In the genomic region with DNA sequence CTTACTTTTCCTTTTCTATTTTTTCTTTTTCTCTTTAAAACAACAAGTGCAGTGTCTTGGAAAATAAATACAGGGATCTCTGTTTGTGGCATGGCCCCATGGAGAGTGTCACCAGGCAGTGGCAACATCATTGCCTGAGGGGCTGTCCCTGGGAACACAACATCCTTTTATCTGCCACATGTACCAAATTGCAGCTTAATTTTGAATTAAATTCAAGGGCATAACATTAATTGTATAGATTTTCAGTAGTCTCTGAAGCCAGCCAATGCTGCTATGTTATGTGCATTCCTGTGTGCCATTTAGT, we compare ENCODE assay signal across 13 mouse cellular contexts.
DNase-seq lines count a peak whose midpoint lies in the region; ATAC-seq lines count a peak whose summit lies in the region.
"Had no signal": no experiment of that assay in that cellular context is flagged by ENCODE, and none has a peak within 500 bp of the region (broad histone marks: within the 10 kb centered on the region; RNA-seq: fewer than 3 reads in every experiment).

No protein-coding gene starts in this region.

- H3K27me3 ChIP-seq in hindbrain, embryonic 13.5 days = no peaks in the 10 kb centered on the region
- H3K27me3 ChIP-seq in hindbrain, embryonic 10.5 days (ENCODE audit: insufficient read depth, poor library complexity, severe bottlenecking) = no peaks in the 10 kb centered on the region
- H3K27me3 ChIP-seq in embryonic facial prominence, embryonic 15.5 days = no peaks in the 10 kb centered on the region
- H3K27me3 ChIP-seq in limb, embryonic 11.5 days (ENCODE audit: control insufficient read depth, insufficient read depth, low read length) = no peaks in the 10 kb centered on the region

- H3K27ac ChIP-seq in hindbrain, embryonic 13.5 days = 0 out of 2 replicates have a peak overlapping the region, but pooled peaks have one; percentile 23
- H3K27ac ChIP-seq in hindbrain, embryonic 10.5 days = no peak overlapping the region
- H3K27ac ChIP-seq in embryonic facial prominence, embryonic 15.5 days (replicated peaks) = no peak overlapping the region
- H3K27ac ChIP-seq in limb, embryonic 11.5 days (replicated peaks; ENCODE audit: low read depth, low read length) = no peak overlapping the region

- peaks cover 20% of the 10 kb centered on the region for H3K4me1 ChIP-seq in hindbrain, embryonic 13.5 days (replicated peaks)
- H3K4me1 ChIP-seq in hindbrain, embryonic 10.5 days (replicated peaks) = 0 out of 2 replicates have a peak, but pooled peaks cover 3% of the 10 kb centered on the region
- H3K4me1 ChIP-seq in embryonic facial prominence, embryonic 15.5 days = no peaks in the 10 kb centered on the region
- H3K4me1 ChIP-seq in limb, embryonic 11.5 days (ENCODE audit: control insufficient read depth, insufficient read depth, low read length) = peaks cover 5% of the 10 kb centered on the region; the same call in 1 of the 2 replicates

- no peaks in the 10 kb centered on the region for H3K36me3 ChIP-seq in hindbrain, embryonic 13.5 days
- H3K36me3 ChIP-seq in hindbrain, embryonic 10.5 days = peaks cover 5% of the 10 kb centered on the region; the same call in 1 of the 2 replicates
- H3K36me3 ChIP-seq in embryonic facial prominence, embryonic 15.5 days = no peaks in the 10 kb centered on the region
- no peaks in the 10 kb centered on the region for H3K36me3 ChIP-seq in limb, embryonic 11.5 days (ENCODE audit: control insufficient read depth, insufficient read depth, low read length)

- peak overlapping the region; percentile 44; the same call in 1 of the 2 replicates for H3K4me2 ChIP-seq in hindbrain, embryonic 13.5 days
- H3K4me2 ChIP-seq in embryonic facial prominence, embryonic 15.5 days (replicated peaks) = peak overlapping the region; percentile 44
- peak overlapping the region; percentile 46; the same call in 1 of the 2 replicates for H3K4me2 ChIP-seq in limb, embryonic 11.5 days (ENCODE audit: low read depth, severe bottlenecking)

- peak; percentile 29; the same call in 1 of the 2 replicates for ATAC-seq in hindbrain, embryonic 13.5 days (ENCODE audit: low FRiP score)
- ATAC-seq in embryonic facial prominence, embryonic 15.5 days (ENCODE audit: insufficient number of reproducible peaks, low FRiP score, low TSS enrichment, low read depth) = no peak
- ATAC-seq in limb, embryonic 11.5 days (ENCODE audit: insufficient number of reproducible peaks, low FRiP score, low TSS enrichment, low read depth) = no peak; the same call in 1 of the 2 replicates

- H3K4me3 ChIP-seq in hindbrain, embryonic 13.5 days = no peak overlapping the region
- H3K4me3 ChIP-seq in hindbrain, embryonic 10.5 days = no peak overlapping the region
- no peak overlapping the region for H3K4me3 ChIP-seq in embryonic facial prominence, embryonic 15.5 days (replicated peaks)
- H3K4me3 ChIP-seq in limb, embryonic 11.5 days (ENCODE audit: low read depth, low read length) = no peak overlapping the region

- intact Hi-C loops in left cerebral cortex, postnatal 25 days (cut with DNase I) = no loop called here

- DNase-seq in hindbrain, embryonic 10.5 days (ENCODE audit: low spot score) = no peak
- peak; percentile 7 for DNase-seq in brain, adult 2 months (ENCODE audit: low read depth, low spot score)
- DNase-seq in limb, embryonic 11.5 days (ENCODE audit: low spot score) = peak; percentile 36
- no peak for DNase-seq in thymus, postnatal 0 days (ENCODE audit: low spot score)
- DNase-seq in T-cell, adult 2 months (ENCODE audit: low spot score) = no peak
- DNase-seq in left cerebral cortex, postnatal 25 days (ENCODE audit: low spot score in 2 of 2) = no peak
- DNase-seq: gastrocnemius, postnatal 14 days; kidney, adult 9 months; lung, postnatal 14 days; right cerebral cortex, postnatal 14 days; thymus, adult 2 months had no signal

- no peaks in the 10 kb centered on the region for H3K9me3 ChIP-seq in hindbrain, embryonic 13.5 days
- H3K9me3 ChIP-seq in hindbrain, embryonic 10.5 days = no peaks in the 10 kb centered on the region
- H3K9me3 ChIP-seq in embryonic facial prominence, embryonic 15.5 days (replicated peaks) = no peaks in the 10 kb centered on the region
- no peaks in the 10 kb centered on the region for H3K9me3 ChIP-seq in limb, embryonic 11.5 days (ENCODE audit: control insufficient read depth, low read length)

- H3K9ac ChIP-seq in hindbrain, embryonic 13.5 days = no peak overlapping the region
- no peak overlapping the region for H3K9ac ChIP-seq in embryonic facial prominence, embryonic 15.5 days
- H3K9ac ChIP-seq in limb, embryonic 11.5 days (ENCODE audit: low read length) = no peak overlapping the region

Comparison
In these comparisons a context has a peak if more than half of its experiments do, and no peak if none do; other contexts are left out.
1. DNase-seq: peak in brain, adult 2 months (single experiment) and limb, embryonic 11.5 days (single experiment); none in hindbrain, embryonic 10.5 days (single experiment), thymus, postnatal 0 days (single experiment), T-cell, adult 2 months (single experiment) and left cerebral cortex, postnatal 25 days (0 of 2).
2. Peak in every context shown above with its lines, with median percentiles within 50 percentile points of each other: H3K4me2 ChIP-seq.